Mouse (Mus musculus) liver, embryonic 16.5 days (tissue): Measurements from ENCODE around the gene Rnf123. TPM values are rescaled to one million over a fixed set of nuclear protein-coding genes. Genes with fewer than 3 reads are reported as not detected.

Experiments used
- ATAC-seq: fragments of 200-750 bp; cut with Nextera tagmentation; 2 replicates; pipeline ENCODE4 v1.8.0; 2017; ENCODE audit warnings: low read depth, mild to moderate bottlenecking, moderate number of reproducible peaks, moderate library complexity
- H3K27ac ChIP-seq: fragments of 300-500 bp; sonication (generic); 2 replicates; pipeline ENCODE4 v1.5.1; 2014; ENCODE audit warnings: mild to moderate bottlenecking, low read length
- H3K27me3 ChIP-seq: fragments of 300-500 bp; sonication (generic); 2 replicates; pipeline ENCODE4 v1.6.1; 2014; ENCODE audit warnings: low read depth, low read length, mixed read lengths; ENCODE audit not compliant: control insufficient read depth, insufficient read depth
- H3K36me3 ChIP-seq: fragments of 300-500 bp; sonication (generic); 2 replicates; pipeline ENCODE4 v1.6.1; 2014; ENCODE audit warnings: mild to moderate bottlenecking; ENCODE audit not compliant: control insufficient read depth, insufficient read depth
- H3K4me1 ChIP-seq: fragments of 300-500 bp; sonication (generic); 2 replicates; pipeline ENCODE4 v1.6.1; 2014; ENCODE audit warnings: low read depth, low read length, mixed read lengths; ENCODE audit not compliant: control insufficient read depth
- H3K4me2 ChIP-seq: fragments of 300-500 bp; sonication (generic); 2 replicates; pipeline ENCODE4 v1.6.1; 2014; ENCODE audit warnings: low read depth, low read length, mixed read lengths
- H3K4me3 ChIP-seq: fragments of 300-500 bp; sonication (generic); 2 replicates; pipeline ENCODE4 v1.5.1; 2014; ENCODE audit warnings: low read depth, mild to moderate bottlenecking, low read length
- H3K9ac ChIP-seq: fragments of 300-500 bp; sonication (generic); 2 replicates; pipeline ENCODE4 v1.6.1; 2014; ENCODE audit warnings: low read depth, low read length
- H3K9me3 ChIP-seq: fragments of 300-500 bp; sonication (generic); replicated peaks from 2 replicates; pipeline ENCODE4 v1.6.1; 2016; ENCODE audit warnings: low read length; ENCODE audit not compliant: control insufficient read depth
- WGBS: fragments of 180-500 bp; shearing (Covaris S2); extraction: QIAGEN DNeasy Blood & Tissue Kit; methylation state at CpG from one replicate; pipeline ENCODE4 v1.1.7; 2014; ENCODE audit not compliant: insufficient replicate concordance; 5-methylcytosine and 5-hydroxymethylcytosine counted together
- polyA plus RNA-seq: library from polyadenylated mRNA; unstranded; fragments of >200 nt; fragmentation: Nextera tagmentation; extraction: Ambion mirVana; gene quantifications from 2 replicates; pipeline ENCODE4 v1.2.1, GENCODE M21; 2015

Gene Rnf123
- polyA plus RNA-seq, 1 experiment from 2014 or later: 106 TPM

DNA sequence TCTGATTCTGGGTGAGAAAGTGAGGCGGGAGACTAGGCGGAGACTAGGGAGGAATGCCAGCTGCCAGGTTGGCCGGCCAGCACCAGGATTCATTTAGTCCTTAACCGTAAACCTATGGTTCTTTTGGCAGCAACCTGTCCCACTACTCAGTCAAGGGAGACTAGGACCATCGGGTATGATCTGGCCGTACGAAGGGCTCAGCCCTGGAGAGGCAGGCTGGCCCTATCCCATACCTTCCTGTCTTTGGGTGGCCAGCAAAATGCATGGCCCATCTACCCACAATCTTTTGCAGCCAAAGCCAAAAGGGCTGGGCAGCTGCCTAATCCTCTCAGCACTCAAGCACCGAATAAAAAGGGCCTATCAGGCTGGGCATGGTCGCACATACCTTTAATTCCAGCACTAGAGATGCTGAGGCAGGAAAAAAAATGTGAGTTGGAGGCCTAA, 10.6 kb downstream of the Rnf123 start:
- H3K27me3 ChIP-seq: no peaks in the 10 kb centered on the region
- no peak overlapping the region for H3K4me2 ChIP-seq
- no peak overlapping the region for H3K9ac ChIP-seq
- H3K4me1 ChIP-seq: peaks cover 20% of the 10 kb centered on the region
- H3K9me3 ChIP-seq: no peaks in the 10 kb centered on the region
- ATAC-seq: no peak
- 87% methylated on average over 9 of the region's 9 CpGs for WGBS
- H3K4me3 ChIP-seq: no peak overlapping the region
- H3K27ac ChIP-seq: no peak overlapping the region
- H3K36me3 ChIP-seq: peaks cover 71% of the 10 kb centered on the region

DNA sequence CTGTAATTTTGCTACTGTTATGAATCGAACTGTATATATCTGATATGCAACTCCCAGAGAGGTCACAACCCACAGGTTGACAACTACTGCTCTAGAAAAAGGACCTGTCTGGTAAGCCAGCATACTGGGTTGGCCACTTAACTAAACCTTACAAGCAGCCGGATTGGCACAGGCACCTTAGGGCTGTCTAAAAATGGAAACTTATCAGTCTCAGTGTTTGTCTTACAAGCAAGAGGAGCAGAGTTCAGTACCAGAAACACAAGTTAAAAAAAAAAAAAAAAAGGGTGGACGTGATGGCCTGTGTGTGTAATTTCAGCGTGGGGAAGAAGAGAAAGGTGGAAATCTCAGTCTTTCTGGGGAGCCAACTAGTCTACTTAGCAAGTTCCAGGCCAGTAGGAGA, 11.3 kb downstream of the Rnf123 start:
- WGBS: 74% methylated on average over 4 of the region's 4 CpGs
- no peak overlapping the region for H3K4me2 ChIP-seq
- H3K27ac ChIP-seq: no peak overlapping the region
- ATAC-seq: no peak
- H3K27me3 ChIP-seq: no peaks in the 10 kb centered on the region
- no peaks in the 10 kb centered on the region for H3K9me3 ChIP-seq
- peaks cover 71% of the 10 kb centered on the region for H3K36me3 ChIP-seq
- peaks cover 13% of the 10 kb centered on the region for H3K4me1 ChIP-seq
- H3K4me3 ChIP-seq: no peak overlapping the region
- H3K9ac ChIP-seq: no peak overlapping the region

DNA sequence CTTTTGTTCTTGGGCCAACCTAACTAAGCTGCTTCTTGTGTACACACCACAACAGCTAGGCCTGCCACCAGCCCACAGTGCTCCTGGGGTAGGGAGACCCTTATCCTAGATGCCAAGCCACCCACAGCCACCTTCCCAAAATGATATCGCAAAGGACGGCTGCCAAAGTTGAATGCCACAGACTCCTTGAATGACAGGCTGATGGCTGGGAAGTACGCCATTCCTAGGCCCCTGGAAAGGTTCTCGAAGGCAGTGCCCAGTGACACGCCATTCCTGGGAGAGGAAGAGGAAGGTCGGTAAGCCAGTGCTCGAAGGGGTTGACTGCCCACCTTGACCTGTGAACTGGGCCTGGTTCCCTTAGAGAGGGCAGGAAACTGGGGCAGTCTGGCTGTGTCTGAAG, 13.6 kb downstream of the Rnf123 start:
- Histone ChIP-seq H3K9ac (no peak overlapping the region), H3K9me3 (no peaks in the 10 kb centered on the region), H3K36me3 (peaks cover 89% of the 10 kb centered on the region), H3K4me3 (no peak overlapping the region), H3K4me1 (peaks cover 13% of the 10 kb centered on the region), H3K27ac (no peak overlapping the region), H3K4me2 (no peak overlapping the region), H3K27me3 (no peaks in the 10 kb centered on the region)
- no peak for ATAC-seq
- 91% methylated on average over 7 of the region's 7 CpGs for WGBS

DNA sequence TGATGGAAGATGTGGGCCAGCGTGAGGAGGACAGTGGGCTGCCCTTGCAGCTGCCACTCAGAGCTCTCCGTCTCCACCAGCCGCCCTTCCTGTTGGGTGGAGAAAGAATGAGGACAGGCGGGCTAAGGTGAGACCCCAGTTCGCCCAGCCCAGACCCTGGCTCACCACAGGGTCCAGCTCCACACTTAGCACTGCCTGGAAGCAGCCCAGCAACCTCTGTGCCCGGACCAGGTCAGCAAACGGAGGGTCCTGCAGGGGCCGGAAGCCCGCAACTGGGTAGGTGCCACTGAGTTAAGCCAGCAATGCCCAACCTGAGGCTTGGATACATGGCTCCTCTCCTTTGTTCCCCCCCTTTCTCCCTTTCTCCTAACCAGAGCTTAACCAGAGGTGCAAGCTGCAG, 14.1 kb downstream of the Rnf123 start:
- no peak overlapping the region for H3K27ac ChIP-seq

DNA sequence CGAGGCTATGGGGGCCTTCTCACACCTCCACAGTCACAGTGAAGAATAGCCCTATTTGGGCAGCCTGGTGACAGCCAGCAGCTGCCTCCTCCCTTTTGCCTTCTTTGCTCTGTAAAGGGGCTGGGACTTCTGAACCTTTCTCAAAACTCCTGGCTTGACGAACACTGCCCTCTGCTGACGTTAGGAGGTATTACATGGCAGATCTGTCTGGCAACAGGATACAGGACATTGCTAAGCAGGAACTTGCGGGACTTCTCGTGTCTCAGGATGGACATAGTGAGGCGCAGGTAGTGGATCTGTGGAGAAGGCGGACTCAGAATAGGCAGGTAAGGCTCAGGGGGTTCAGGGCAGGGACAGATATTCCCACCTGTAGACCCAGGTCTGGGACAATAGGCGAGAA, 15.2 kb downstream of the Rnf123 start:
- peaks cover 98% of the 10 kb centered on the region for H3K36me3 ChIP-seq
- 23% methylated on average over 8 of the region's 8 CpGs for WGBS
- H3K27ac ChIP-seq: no peak overlapping the region

More for the DNA sequence above, 14.1 kb downstream of the Rnf123 start:
- no peak overlapping the region for H3K9ac ChIP-seq
- H3K4me2 ChIP-seq: no peak overlapping the region
- H3K36me3 ChIP-seq: peaks cover 94% of the 10 kb centered on the region
- no peak for ATAC-seq
- H3K4me1 ChIP-seq: peaks cover 13% of the 10 kb centered on the region
- H3K4me3 ChIP-seq: no peak overlapping the region
- H3K27me3 ChIP-seq: no peaks in the 10 kb centered on the region
- H3K9me3 ChIP-seq: no peaks in the 10 kb centered on the region
- WGBS: 95% methylated on average over 9 of the region's 9 CpGs

DNA sequence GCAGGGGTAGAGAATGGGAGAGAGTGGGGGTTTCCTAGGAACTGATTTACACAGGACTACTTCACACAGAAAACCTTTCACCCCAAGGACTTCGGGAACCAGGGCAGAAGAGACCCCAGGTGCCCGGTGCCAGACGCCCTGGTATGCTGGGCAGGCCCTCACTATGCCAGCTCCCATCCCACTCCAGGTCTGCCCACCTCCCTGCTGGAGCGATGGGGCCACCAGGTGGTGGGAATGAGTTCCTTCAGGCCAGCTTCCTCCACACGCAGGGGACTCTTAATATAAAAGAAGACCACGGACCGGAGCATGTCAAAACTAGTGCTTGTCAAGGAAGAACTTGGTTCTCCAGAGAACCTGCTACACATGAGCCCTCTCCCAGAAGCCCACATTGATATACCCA, 15.9 kb downstream of the Rnf123 start:
- Histone ChIP-seq H3K27ac (no peak overlapping the region), H3K36me3 (peaks cover 100% of the 10 kb centered on the region), H3K9ac (no peak overlapping the region), H3K4me2 (no peak overlapping the region), H3K9me3 (no peaks in the 10 kb centered on the region), H3K4me3 (no peak overlapping the region), H3K27me3 (no peaks in the 10 kb centered on the region), H3K4me1 (peaks cover 5% of the 10 kb centered on the region)
- 92% methylated on average over 7 of the region's 7 CpGs for WGBS
- no peak for ATAC-seq

More for the DNA sequence above, 15.2 kb downstream of the Rnf123 start:
- peaks cover 5% of the 10 kb centered on the region for H3K4me1 ChIP-seq
- H3K9me3 ChIP-seq: no peaks in the 10 kb centered on the region
- H3K4me2 ChIP-seq: no peak overlapping the region
- peak overlapping the region; percentile 18; the same call in 1 of the 2 replicates for H3K9ac ChIP-seq
- H3K4me3 ChIP-seq: no peak overlapping the region
- peak; percentile 49 for ATAC-seq
- H3K27me3 ChIP-seq: no peaks in the 10 kb centered on the region

DNA sequence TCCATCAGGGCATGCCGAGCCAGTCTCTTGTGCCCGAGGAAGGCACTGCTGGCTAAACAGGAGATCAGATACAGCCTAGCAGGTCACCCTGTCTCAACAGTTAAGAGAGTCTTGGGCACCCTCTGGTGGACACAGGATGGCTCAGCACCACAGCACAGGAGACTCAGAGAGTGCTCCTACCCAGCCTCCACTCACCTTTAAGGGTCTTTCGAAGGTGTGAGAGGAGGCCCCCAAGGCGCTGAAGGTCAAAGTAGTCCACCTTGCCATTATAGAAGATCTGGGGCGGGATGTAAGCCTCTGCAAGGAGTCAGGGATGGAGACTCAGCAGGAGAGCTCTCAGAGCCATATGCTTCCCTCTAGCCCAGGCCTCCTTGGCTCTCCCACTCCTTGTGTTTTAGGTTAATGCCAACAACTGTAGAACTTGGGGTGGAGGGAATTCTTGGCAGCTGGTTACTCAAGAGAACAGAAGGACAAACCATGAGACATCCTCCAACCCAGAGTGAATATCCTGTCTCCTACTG, 17.6 kb downstream of the Rnf123 start:
- no peak overlapping the region for H3K9ac ChIP-seq
- H3K4me1 ChIP-seq: peaks cover 3% of the 10 kb centered on the region
- ATAC-seq: peak; percentile 62
- H3K36me3 ChIP-seq: peaks cover 100% of the 10 kb centered on the region
- H3K9me3 ChIP-seq: no peaks in the 10 kb centered on the region
- no peak overlapping the region for H3K27ac ChIP-seq
- no peaks in the 10 kb centered on the region for H3K27me3 ChIP-seq
- no peak overlapping the region for H3K4me2 ChIP-seq
- H3K4me3 ChIP-seq: no peak overlapping the region
- WGBS: 30% methylated on average over 5 of the region's 5 CpGs

DNA sequence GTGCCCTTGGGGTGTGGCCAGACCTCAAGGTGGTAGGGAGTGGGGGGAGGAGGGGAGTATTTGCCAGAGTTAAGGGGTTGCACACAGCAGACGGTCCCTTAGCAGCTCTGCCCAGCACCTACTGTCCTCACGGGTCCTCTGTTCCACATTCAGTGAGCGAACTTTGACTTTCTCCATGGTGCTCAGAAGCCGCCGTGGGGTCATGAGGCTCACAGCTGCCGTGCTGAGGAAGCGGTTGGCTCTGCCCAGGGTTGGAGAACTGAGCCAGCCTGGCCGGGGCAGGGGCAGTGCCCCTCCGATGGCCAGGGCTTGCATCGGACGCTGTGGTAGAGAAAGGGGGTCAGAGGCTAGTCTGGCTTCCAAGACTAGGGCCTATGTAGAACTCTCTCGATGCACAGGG, 19.8 kb downstream of the Rnf123 start:
- Histone ChIP-seq H3K4me1 (peaks cover 3% of the 10 kb centered on the region), H3K9ac (no peak overlapping the region), H3K36me3 (peaks cover 100% of the 10 kb centered on the region), H3K9me3 (no peaks in the 10 kb centered on the region), H3K4me3 (no peak overlapping the region), H3K27ac (no peak overlapping the region), H3K4me2 (no peak overlapping the region), H3K27me3 (no peaks in the 10 kb centered on the region)
- no peak for ATAC-seq
- 81% methylated on average over 12 of the region's 12 CpGs for WGBS

DNA sequence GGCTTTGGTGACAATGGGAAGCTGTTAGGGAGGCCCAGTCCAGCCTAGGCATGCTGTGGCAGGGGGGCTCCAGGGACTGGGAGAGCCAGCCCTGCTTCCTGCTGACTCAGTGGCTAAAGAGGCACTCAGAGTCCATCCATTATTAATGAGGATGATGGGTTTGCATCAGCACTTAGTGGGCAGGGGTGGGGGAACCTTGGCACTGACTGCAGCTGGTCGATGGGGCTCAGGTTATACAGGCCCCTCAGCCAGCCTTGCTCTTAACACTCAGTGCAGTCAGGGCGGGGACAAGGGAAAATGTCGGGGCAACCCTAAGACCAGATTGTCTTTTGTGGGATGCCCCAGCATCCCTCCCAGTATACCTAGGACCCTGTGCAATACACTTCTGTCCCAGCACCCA, 21.0 kb downstream of the Rnf123 start:
- WGBS: 78% methylated on average over 3 of the region's 3 CpGs
- Histone ChIP-seq H3K27ac (no peak overlapping the region), H3K9ac (no peak overlapping the region), H3K4me1 (no peaks in the 10 kb centered on the region; the same call in 1 of the 2 replicates), H3K27me3 (no peaks in the 10 kb centered on the region), H3K4me2 (no peak overlapping the region), H3K4me3 (no peak overlapping the region), H3K36me3 (peaks cover 100% of the 10 kb centered on the region), H3K9me3 (no peaks in the 10 kb centered on the region)
- no peak for ATAC-seq
